Mouse (Mus musculus) NIH3T3 (cell line): Measurements from ENCODE around the gene Kcnc3.

Experiments used
- DNase-seq: peaks from one replicate; pipeline ENCODE4 v3.0.0-alpha.2; 2012; ENCODE audit warnings: low read depth

Kcnc3 gene

GRCm38 (mm10) chr7:44626966-44627365, 36.5 kb downstream of the Kcnc3 start:
- DNase-seq, result no peak

- DNase-seq, result no peak
Observed at GRCm38 (mm10) chr7:44628402-44629034, 38.1 kb downstream of the Kcnc3 start.

GRCm38 (mm10) chr7:44630437-44630836, 40.0 kb downstream of the Kcnc3 start:
- DNase-seq, result no peak

- DNase-seq, result no peak
Observed at GRCm38 (mm10) chr7:44632676-44633075, 42.2 kb downstream of the Kcnc3 start.

GRCm38 (mm10) chr7:44633407-44633806, 42.9 kb downstream of the Kcnc3 start:
- DNase-seq, result peak; percentile 16

- no peak for DNase-seq
Observed at GRCm38 (mm10) chr7:44636684-44637083, 46.2 kb downstream of the Kcnc3 start.

GRCm38 (mm10) chr7:44638663-44639062, 48.2 kb downstream of the Kcnc3 start:
- no peak for DNase-seq

GRCm38 (mm10) chr7:44640843-44641605, 50.6 kb downstream of the Kcnc3 start:
- no peak for DNase-seq

- peak; percentile 51 for DNase-seq
Observed at GRCm38 (mm10) chr7:44641887-44642286, 51.4 kb downstream of the Kcnc3 start.

GRCm38 (mm10) chr7:44645256-44645655, 54.8 kb downstream of the Kcnc3 start:
- DNase-seq, result no peak

- peak; percentile 23 for DNase-seq
Observed at GRCm38 (mm10) chr7:44645951-44646350, 55.5 kb downstream of the Kcnc3 start.

GRCm38 (mm10) chr7:44647042-44647724, 56.7 kb downstream of the Kcnc3 start:
- DNase-seq, result peak; percentile 77

- no peak for DNase-seq
Observed at GRCm38 (mm10) chr7:44647729-44648128, 57.3 kb downstream of the Kcnc3 start.

GRCm38 (mm10) chr7:44649094-44649610, 58.7 kb downstream of the Kcnc3 start:
- DNase-seq, result peak; percentile 49

GRCm38 (mm10) chr7:44649990-44650389, 59.5 kb downstream of the Kcnc3 start:
- DNase-seq, result peak; percentile 85

- DNase-seq, result no peak
Observed at GRCm38 (mm10) chr7:44651416-44651815, 61.0 kb downstream of the Kcnc3 start.

- DNase-seq, result peak; percentile 35
Observed at GRCm38 (mm10) chr7:44653773-44654172, 63.3 kb downstream of the Kcnc3 start.
